Mouse (Mus musculus) heart, adult 18-20 months (tissue): ENCODE measurements around the gene Ccl4. TPM values are rescaled to one million over a fixed set of nuclear protein-coding genes. Genes with fewer than 3 reads are reported as not detected.

Experiments used
- DNase-seq, 2 experiments: peaks; one replicate each; pipeline ENCODE4 v3.0.0; 2021 to 2022; ENCODE audit warnings: mixed read lengths in 1 of 2
- long read RNA-seq, 2 experiments: library from polyadenylated mRNA; stranded (forward); transcript quantifications; one replicate each; pipeline ENCODE4 v2.0.0; 2021
- total RNA-seq, 2 experiments: library from RNA; stranded (reverse); gene quantifications; 2 replicates each; pipeline ENCODE4 v1.2.3; 2021

Gene Ccl4
- not detected for total RNA-seq
- long read RNA-seq, experiment 1, result 0 reads
- long read RNA-seq, experiment 2, result 0 reads

DNA sequence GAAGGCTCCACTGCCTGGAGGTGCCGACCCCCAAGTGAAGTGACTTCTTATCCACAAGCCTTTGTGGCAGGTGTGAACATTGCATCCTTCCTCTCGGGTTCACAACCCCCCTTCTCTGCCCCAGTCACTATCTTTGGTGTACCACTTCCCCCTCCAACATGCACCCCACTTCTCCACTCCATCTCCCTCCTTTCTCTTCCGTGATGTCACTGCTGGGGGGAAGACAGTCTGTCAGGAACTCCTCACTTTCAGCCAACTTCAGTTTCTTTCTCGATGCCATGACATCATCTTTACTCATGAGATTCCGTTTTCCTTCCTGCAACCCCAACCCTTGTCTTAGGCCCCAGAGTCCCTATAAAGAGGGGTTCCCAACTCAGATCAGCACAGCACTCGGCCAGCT lies at the start of gene Ccl4:
Gene Ccl4, plus strand, starts transcription at position 381 of the 400 bp plus-strand sequence.
- no peak for DNase-seq

DNA sequence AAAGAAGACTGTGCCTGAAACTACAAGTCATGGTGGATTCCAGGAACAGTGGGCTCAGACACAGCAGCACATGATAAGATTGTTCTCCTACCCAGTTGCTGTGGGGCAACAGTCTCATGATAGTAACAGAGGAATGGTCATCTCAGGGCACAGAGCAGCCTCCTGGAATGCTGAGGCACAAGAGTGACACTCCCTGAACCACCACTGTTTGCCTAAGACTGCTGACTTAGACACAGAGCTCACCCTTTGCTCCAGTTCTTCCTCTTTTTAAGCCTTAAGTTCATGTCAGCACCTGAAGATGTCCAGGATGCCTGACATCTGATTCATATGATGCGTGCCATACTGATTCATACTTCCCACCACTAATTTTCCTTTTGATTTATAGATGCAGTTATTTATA lies 45.8 kb upstream of the Ccl4 start:
- DNase-seq, result peak in 1 of 2 experiments; percentile 37

DNA sequence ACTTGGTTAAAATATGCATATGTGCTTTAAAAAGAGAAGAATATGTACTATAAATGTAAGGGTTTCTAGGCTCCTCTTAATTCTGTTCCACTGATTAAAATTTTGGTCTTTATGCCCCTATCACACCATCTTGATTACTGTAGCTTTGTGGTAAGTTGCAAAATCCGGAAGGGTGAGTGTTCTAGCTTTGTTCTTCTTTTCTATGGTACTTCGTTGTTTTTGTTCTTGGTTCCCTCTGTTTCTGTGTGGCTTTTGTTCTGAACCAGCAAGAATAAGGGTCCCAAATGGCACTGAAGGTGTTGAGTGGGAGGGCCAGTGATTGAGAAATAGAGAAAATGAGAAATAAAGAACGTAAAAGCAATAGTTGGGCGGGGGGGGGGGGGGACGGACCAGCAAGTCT lies 44.1 kb upstream of the Ccl4 start:
- DNase-seq, result peak in 1 of 2 experiments; percentile 28

DNA sequence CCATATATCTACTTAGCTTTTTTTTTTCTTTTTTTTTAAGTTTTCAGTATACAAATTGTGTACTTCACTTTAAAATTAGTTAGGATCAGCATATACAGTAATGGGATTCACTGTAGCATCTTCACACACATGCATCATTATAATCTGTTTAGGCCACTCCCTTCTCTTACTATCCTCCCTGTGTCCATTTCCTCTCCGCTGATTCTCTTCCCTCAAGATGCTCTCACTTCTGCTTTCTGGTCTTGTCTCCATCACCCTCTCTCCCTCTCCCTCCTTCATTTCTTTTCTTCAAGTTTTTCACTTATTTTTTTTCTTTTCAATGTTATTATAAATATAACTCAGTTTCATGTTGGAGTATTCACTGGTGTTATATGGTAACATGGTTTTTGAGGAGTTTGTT lies 43.3 kb upstream of the Ccl4 start:
- no peak for DNase-seq

DNA sequence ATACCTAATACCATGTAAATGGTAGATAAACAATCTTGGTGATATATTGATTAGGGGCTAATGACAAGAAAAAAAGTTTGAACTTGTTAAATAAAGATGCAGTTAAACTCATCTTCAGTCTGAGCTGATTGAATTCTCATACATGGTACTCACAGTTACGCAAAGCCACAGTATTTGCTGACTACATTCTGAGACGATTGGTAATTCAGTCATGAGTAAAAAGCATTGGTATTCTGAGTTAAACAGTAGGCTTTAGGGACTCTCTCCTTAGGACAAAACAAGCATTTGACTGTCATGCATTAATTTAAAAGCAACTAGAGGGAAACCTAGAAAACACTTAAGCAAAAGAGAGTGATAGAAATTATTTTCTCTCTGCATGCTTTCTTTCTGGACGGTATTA lies 38.8 kb upstream of the Ccl4 start:
- no peak for DNase-seq

DNA sequence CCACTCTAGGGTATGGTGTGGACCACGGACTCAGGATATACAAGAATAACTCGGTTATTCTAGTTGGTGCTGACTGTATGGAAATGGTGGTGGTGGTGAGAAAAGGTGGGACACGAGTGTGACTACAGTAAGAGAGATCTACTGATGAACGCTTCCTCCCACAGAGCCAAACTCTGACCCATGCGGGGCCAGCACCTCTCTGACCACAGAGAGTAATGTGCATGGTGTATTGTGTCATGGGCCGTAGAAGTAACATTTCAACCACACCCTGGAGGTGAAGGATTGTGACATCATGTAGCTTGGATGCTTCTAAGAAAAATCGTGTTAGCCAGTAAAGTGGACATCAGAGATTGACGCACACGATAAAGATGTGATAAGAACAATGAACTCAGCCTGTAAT lies 33.6 kb upstream of the Ccl4 start:
- no peak for DNase-seq

DNA sequence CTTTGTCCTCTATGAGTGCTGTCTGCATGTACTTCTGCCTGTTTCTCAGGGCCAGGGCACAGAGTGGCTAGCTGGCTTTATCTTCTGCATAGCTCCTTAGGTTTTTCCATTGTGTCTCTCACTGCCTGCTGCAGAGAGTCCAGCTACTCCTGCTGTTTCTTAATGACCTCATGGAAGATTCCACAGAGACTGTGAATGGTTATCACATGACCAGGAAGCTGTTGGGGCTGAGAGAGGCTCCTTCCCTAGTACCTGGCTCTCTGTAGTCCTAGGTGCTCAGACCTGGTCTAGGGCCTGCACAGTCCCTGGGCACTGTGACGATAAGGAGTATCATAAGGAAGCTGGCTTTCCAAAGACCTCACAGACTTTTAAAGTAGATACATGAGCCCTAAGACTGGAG lies 31.8 kb upstream of the Ccl4 start:
- DNase-seq, result no peak

DNA sequence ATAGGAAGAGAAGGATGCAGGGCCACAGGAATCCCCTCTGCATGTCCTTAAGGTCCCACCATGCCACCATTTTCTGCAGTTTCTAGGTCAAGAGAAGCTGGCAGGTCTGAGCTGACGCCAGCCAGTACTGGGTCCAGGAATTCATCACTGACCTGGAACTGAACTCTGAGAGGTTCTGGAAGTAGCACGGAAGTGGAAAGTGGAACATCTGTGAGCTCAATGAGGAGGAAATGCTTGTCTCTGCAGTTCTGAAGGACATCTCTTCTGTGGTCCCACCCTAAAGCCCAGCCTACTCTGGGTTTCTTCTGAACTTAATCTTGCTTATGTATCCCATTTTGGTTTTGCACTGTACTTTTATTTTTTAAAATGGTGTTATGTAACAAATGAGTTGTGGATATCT lies 31.3 kb upstream of the Ccl4 start:
- peak in 1 of 2 experiments; percentile 64 for DNase-seq

DNA sequence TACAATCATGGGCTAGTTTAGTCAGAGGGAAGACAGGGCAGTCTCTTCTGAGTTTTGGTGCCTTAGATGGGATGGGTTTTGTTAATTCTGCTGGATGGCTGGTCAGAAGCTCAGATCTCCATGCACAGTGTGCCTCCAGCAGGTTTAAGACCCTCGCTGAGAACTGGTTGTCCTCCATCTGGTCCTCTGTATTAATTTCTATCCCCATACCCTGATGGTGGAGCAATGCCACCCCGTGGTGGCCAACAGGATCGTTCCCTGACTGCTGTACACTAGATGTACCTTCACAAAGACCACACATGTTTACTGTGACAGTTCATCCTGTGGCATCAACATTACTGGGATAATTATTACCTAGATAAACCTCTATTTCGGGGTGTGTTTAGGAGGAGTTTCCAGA lies 29.6 kb upstream of the Ccl4 start:
- DNase-seq, result peak; percentile 40 to 49

DNA sequence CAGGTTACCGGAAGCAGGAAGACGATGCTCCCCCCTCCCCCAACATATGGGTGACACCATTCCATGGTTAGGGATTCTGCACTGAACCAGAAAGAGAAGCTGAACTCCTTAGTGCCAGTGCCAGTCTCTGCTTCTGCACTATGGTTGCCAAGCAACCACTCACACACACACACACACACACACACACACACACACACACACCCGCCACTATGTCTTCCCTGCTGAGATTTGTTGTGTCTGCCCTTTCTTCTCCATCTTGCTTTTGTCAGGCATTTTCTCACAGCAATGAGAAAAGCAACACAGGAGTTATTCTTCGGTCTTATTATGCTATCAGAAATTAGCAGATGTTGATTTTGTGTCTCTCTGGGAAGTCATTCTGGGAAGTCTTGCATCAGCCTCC lies 28.0 kb upstream of the Ccl4 start:
- DNase-seq, result no peak

DNA sequence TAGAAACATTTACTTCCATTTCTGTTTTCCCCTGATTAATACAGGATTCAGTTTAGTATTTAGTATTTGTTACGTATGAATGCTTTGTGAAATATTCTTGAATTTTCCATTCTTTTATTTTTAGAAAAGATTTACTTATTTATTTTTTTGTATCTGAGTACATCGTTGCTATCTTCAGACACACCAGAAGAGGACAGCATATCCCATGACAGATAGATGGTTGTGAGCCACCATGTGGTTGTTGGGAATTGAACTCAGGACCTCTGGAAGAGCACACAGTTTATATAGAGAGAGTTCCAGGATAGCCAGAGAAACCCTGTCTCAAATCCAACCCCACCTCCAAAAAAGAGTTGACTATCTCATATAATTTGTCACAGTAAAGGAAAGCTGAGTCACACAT lies 27.5 kb upstream of the Ccl4 start:
- DNase-seq, result no peak

DNA sequence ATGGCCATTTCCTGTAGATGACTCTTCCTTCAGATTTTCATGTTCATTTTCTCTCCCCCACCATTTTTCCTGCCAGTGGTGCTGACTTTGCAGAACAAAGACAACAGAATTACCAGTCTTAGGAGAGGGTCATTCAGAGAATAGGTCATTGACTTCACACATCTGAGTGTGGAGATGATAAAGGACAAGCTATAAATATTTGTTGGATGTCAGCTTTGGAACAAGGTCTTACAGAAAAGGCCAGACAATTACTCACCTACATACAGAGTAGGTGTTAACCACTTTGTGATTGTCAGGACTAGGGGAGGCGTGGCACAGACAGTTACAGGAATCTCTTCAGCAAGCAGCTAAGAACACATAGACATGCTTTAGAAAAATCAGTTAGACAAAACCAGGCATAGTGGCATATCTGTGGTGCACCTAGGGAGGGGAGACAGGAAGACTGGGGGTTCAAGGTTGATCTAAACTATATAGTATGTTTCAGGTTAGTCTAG lies 25.6 kb upstream of the Ccl4 start:
- peak in 1 of 2 experiments; percentile 37 for DNase-seq

DNA sequence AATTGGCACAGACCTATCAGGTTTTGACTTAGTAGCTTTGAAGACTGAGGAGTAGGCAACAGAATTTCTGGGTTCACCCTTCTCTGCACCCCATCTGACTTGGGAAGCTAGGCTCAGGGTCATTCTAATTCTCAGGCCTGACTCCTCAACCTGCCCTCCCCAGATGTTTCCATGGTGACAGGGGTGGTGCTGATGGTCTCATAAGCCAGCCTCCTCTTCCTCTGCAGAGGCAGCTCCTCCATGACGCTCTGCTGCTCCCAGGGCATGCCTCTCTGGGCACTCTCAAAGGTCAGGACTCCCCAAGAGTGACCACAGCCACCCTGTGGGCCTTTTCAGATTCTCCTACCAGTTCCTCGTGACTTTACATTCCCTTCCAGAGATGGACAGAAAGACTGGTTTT lies 23.4 kb upstream of the Ccl4 start:
- DNase-seq, result no peak

DNA sequence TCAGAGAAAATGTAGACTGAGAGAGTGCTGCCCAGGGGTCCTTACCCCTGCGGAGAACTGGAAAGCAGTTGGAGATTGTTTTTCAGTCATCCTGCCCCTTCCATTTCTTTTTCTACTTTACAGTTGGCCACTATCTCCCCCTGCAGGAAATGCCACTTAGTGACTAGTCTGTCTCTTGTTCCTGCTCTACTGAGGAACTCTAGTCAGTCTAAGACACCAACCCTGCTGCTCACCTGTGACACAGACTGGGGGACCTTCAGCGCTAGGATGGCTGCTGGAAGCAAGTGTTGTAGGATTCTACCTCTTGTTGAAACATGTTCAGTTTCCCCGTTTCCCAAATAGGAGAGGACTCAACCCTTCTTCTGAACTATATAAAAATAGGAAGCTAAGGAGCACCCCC lies 22.9 kb upstream of the Ccl4 start:
- peak in 1 of 2 experiments; percentile 33 for DNase-seq

DNA sequence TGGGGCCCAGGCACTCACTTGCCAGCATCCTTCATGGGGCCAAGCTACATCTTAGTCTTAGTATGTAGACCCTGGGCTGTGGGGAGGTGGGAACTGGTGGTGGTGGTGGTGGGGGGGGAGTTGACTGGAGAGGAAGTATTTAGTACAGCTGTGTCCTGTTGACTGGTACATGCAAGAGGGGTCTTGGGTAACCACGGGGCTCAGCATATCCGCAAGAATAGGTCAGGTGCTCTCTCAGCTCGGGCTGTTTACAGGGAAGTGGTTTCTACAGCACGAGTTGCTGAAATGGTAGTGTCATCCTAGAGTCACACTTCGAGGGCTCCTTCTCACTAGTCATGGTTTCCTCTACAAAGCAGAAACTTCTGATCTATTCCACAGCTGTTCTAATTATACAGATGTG lies 22.2 kb upstream of the Ccl4 start:
- peak in 1 of 2 experiments; percentile 27 for DNase-seq

DNA sequence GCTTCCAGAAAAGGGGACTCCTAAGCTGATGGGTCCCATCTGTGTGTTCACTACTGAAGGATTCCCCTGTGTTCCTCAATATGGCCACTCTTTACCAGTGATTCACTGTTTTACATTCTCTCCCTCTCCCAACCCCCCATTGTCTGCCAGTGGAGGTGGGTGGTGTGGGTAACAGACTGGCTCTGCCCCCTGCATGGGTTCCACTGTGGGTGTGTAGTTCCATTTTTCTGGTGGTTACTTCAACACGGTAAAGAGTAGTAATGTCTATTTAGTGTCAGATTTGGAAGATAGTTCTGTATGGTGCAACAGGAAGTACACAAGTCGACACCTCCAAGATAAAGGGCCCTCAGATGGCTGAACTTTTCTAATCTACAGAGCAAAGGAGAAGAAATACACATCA lies 21.2 kb upstream of the Ccl4 start:
- DNase-seq, result no peak

DNA sequence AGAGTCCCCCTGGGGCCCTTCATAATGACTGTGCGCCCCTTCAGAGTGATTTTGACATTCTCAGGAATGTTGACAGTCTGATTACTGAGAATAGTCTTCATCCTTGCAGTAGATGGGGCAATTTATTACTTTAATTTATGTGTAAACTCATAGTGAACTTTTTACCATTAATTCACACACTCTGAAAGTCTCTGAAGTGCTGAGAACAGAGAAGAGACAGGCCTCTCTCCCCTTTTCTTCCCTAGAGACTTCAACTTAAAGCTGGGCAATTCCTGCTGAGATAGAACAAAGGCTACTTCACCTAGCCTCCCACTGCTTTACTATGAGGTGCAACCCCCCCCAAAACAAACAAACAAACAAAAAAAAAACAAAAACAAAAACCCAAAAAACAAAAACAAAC lies 16.9 kb upstream of the Ccl4 start, which contains the start of gene Rpl9-ps1:
Gene Rpl9-ps1, minus strand, starts transcription at position 101 of the 400 bp plus-strand sequence.
- DNase-seq, result no peak

DNA sequence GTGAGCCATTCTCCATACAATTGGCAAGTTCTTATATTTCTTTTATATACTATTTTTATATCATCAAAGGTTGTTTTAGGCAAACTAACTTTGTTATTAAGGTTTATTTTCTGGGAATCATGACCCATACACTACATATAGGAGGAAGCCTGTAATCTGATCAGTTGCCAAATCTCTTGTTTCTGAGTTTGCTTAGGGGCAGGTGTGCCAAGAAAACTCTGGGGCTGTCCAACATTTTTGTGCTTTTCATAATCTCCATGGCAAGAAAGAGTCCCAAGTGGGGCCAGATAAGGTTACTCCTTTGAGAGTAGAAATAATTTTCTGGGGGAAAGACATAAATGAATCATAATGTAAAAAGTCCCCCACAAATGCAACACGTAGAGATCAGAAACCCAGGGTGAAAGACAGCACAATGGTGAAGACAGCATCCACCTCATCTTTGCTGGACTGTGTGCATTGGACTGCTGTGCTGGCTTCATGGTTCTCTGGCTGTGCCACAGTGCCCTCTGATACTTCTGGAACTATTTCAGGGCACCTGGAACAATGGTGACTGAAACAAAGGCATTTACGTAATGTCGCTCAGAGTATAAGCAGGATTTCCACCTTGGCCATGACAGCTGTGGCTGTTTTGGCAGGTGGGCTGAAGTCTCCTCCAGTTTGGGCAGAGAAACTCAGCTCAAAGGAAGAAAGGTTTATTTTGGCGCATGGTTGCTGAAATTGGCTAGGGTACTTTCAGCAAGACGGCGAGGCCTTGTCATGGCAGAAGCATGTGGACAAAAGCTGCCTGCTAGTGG lies 15.8 kb upstream of the Ccl4 start:
- DNase-seq, result no peak

DNA sequence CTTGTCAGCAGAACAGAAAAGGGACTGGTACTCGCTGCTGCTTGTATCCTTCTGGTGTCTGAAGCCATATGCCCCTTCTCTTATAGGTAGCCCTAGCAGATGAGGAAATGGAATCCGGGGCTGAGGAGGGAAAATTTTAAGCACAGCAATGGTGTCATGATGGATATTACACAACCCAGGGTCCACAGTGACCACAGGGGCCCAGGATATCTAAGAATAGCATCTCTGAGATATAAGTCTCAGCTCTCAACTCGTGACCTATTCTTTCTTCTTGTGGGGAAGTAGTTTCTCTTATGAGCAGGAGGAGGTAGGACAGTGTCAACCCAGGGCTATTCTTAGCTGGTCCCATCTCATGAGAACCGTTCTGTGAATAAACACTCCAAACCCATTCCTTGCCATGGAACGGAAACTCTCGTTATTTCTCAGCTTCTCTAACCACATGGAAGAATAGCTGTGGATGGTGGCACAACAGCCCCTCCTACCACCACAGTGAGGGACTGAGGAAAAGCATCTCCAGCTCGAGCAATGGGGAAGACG lies 13.0 kb upstream of the Ccl4 start, which contains the start of gene Ccl3:
Gene Ccl3, minus strand, starts transcription at position 51 of the 537 bp plus-strand sequence.
- DNase-seq, result peak in 1 of 2 experiments; percentile 25

DNA sequence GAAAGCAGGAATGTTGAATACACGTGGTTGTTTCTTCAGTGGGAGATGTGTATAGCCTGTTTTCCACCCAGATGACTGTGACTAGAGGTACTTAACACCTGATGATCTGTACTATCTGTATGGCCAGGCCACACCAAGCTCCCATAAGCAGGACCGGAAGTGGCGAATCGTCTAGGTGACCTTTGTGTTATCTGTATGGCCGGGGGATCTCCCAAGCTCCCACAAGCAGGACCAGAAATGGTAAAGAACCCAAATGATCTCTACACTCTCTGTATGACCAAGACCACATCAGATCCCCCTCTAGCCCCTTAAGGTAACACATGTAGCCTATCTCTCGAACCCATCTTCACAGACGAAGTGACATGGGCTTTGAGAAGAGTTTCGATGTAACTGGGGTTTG lies 7.8 kb upstream of the Ccl4 start:
- DNase-seq, result no peak

DNA sequence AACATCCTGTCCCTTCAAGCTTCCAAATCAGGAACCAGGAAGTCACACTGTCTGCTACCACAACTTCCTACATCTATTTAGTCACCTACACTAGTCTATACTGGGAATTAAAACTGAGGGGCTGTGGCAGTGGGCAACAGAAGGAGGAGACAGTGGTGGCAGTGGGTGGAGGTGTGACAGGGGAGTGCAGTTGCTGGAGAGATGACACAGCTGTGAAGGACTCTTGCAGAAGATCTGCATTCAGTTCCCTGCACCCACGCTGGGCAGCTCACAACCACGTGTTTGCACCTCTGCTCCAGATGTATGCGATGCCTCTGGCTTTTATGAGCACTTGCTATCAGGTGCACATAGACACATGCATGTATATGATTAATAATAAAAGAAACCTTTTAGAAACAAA lies 4.9 kb upstream of the Ccl4 start:
- no peak for DNase-seq

DNA sequence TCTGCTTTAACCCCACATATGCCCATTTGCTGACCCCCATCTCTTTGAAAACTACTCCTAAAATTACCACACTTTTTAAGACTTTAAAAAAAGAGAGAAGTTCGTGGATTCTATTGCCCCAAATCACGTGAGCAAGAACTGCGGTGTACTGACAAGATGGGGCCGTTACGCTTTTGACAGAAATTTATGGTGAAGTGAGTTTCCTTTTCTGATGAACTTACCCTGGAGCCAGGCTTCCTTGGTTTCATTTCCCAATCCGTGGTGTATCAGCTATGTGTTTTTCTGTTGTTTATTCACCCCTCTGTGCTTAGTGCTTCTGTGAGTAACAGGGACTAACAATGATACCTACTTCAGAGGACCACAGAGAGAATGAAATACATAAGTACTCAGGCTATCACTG lies 3.6 kb upstream of the Ccl4 start:
- no peak for DNase-seq

DNA sequence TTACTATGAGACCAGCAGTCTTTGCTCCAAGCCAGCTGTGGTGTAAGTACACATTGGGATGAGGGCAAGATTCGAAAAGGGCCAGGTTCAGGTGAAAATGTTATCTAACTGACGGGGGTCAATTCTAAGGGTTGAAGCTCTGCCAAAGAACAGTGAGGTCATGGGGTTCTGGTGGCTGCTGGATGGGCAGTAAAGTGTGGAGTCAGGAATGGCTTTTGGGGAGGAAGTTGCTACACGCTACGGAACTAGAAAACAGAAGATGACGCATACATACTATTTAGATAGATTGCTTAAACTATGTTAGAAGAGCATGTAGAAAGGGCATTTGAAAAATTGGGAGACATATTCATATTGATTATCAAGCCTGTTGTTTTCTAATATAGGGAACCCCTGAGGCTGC lies 1.1 kb downstream of the Ccl4 start:
- no peak for DNase-seq

DNA sequence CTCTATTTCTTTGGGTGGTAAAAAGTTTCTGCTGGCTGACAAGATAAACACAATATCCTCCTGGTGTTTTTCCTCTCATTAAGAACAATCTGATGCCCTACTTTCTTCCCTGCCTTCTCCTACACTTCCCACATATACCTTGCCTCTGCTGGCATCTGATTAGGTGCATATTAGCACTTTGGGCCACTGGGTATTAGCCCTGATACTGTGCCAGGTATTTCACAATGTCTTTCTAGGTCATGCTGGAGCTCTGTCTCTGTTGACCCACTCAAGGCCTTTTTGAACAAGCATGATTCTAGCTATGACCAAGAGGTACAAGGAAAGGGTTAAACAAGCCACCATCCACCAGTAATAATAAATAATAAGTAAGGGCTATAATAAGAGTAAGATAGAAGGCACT lies 9.4 kb downstream of the Ccl4 start:
- DNase-seq, result no peak
